Mouse (Mus musculus) kidney, embryonic 16.5 days (tissue): ENCODE data around the gene Dio1. TPM values are rescaled to one million over a fixed set of nuclear protein-coding genes. Genes with fewer than 3 reads are reported as not detected.

ENCODE experiments used
- polyA plus RNA-seq: library from polyadenylated mRNA; unstranded; fragments of >200 nt; fragmentation: Nextera tagmentation; extraction: Ambion mirVana; gene quantifications from 2 replicates; pipeline ENCODE4 v1.2.1, GENCODE M21; 2015

The Dio1 gene
- polyA plus RNA-seq, 1 experiment from 2014 or later: 0.47 TPM

Other genes with a start within 250 kb of the Dio1 start
- gene Mrpl37, start 240.3 kb downstream of the Dio1 start, polyA plus RNA-seq: 120 and 121 TPM in 2 replicates
- gene Cyb5rl, start 240.2 kb downstream of the Dio1 start, polyA plus RNA-seq: 13.4 and 14.4 TPM in 2 replicates
- 0.17 and 0.24 TPM in 2 replicates for gene Cdcp2, start 210.3 kb downstream of the Dio1 start, polyA plus RNA-seq
- 523 and 557 TPM in 2 replicates for gene Tmem59, start 128.8 kb downstream of the Dio1 start, polyA plus RNA-seq
- gene Tceanc2, start 128.1 kb downstream of the Dio1 start, polyA plus RNA-seq: 22.1 and 29.7 TPM in 2 replicates
- not detected in 2 replicates for gene Ldlrad1, start 98.0 kb downstream of the Dio1 start, polyA plus RNA-seq
- 96.2 and 108 TPM in 2 replicates for gene Lrrc42, start 53.6 kb downstream of the Dio1 start, polyA plus RNA-seq
- 32.8 and 34.1 TPM in 2 replicates for gene Hspb11, start 53.6 kb downstream of the Dio1 start, polyA plus RNA-seq
- gene Yipf1, start 7.2 kb upstream of the Dio1 start, polyA plus RNA-seq: 54.7 and 57.3 TPM in 2 replicates
- 36.5 and 39.7 TPM in 2 replicates for gene Ndc1, start 60.6 kb upstream of the Dio1 start, polyA plus RNA-seq
- 4.6 and 5.1 TPM in 2 replicates for gene Glis1, start 127.4 kb upstream of the Dio1 start, polyA plus RNA-seq